Mouse (Mus musculus): ENCODE measurements around the gene Lonp1. TPM values are rescaled to one million over a fixed set of nuclear protein-coding genes. Genes with fewer than 3 reads are reported as not detected.
"Not testable (repeated sequence)": the region's sequence is repeated elsewhere in the genome, so short reads cannot be mapped to it uniquely, and the experiment has no call there.

Lonp1 gene
- polyA plus RNA-seq, 1 experiment from 2014 or later = 56.0 TPM

- H3K9ac ChIP-seq (ENCODE audit: low read length) = peak overlapping the region; percentile 84
- no peak overlapping the region for H3K27ac ChIP-seq (ENCODE audit: low read depth, low read length)
- H3K36me3 ChIP-seq (ENCODE audit: control insufficient read depth, insufficient read depth, low read length) = peaks cover 21% of the 10 kb centered on the region
Measured at GRCm38 (mm10) chr17:56614391-56615135, 12.1 kb downstream of the Lonp1 start.

GRCm38 (mm10) chr17:56613893-56614292 lies 12.8 kb downstream of the Lonp1 start:
- peak overlapping the region; percentile 80 for H3K4me3 ChIP-seq (ENCODE audit: low read depth, low read length)
- peak overlapping the region; percentile 88 for H3K27ac ChIP-seq (ENCODE audit: low read depth, low read length)
- not testable (repeated sequence) for H3K27me3 ChIP-seq (ENCODE audit: control insufficient read depth, insufficient read depth, low read length); DNase-seq (ENCODE audit: low spot score); ATAC-seq (ENCODE audit: insufficient read depth, low FRiP score, low TSS enrichment); H3K9me3 ChIP-seq (ENCODE audit: control insufficient read depth, low read length); H3K4me1 ChIP-seq (ENCODE audit: control insufficient read depth, insufficient read depth, low read length)
- peak overlapping the region; percentile 84 for H3K9ac ChIP-seq (ENCODE audit: low read length)
- under 1% methylated on average over 26 of the region's 26 CpGs for WGBS
- peak overlapping the region; percentile 93 for H3K4me2 ChIP-seq (ENCODE audit: low read depth)
- H3K36me3 ChIP-seq (ENCODE audit: control insufficient read depth, insufficient read depth, low read length) = peaks cover 17% of the 10 kb centered on the region

More at GRCm38 (mm10) chr17:56614391-56615135, 12.1 kb downstream of the Lonp1 start:
- H3K4me1 ChIP-seq (ENCODE audit: control insufficient read depth, insufficient read depth, low read length) = peaks cover 7% of the 10 kb centered on the region
- ATAC-seq (ENCODE audit: insufficient read depth, low FRiP score, low TSS enrichment) = no peak
- no peak for DNase-seq (ENCODE audit: low spot score)
- H3K27me3 ChIP-seq (ENCODE audit: control insufficient read depth, insufficient read depth, low read length) = no peaks in the 10 kb centered on the region
- WGBS = 40% methylated on average over 14 of the region's 14 CpGs
- H3K4me3 ChIP-seq (ENCODE audit: low read depth, low read length) = peak overlapping the region; percentile 80
- peak overlapping the region; percentile 93 for H3K4me2 ChIP-seq (ENCODE audit: low read depth)
- H3K9me3 ChIP-seq (ENCODE audit: control insufficient read depth, low read length) = no peaks in the 10 kb centered on the region

GRCm38 (mm10) chr17:56613236-56613844 lies 13.3 kb downstream of the Lonp1 start, which contains the start of gene Rpl36:
Gene Rpl36 (plus strand): TSS chr17:56613416.
- H3K9ac ChIP-seq (ENCODE audit: low read length) = peak within 1 kb of the TSS; percentile 84
- no peaks in the 10 kb centered on the region for H3K27me3 ChIP-seq (ENCODE audit: control insufficient read depth, insufficient read depth, low read length)
- peaks cover 11% of the 10 kb centered on the region for H3K4me1 ChIP-seq (ENCODE audit: control insufficient read depth, insufficient read depth, low read length)
- ATAC-seq (ENCODE audit: insufficient read depth, low FRiP score, low TSS enrichment) = peak; percentile 36; the same call in 1 of the 2 replicates
- WGBS = under 1% methylated on average over 52 of the region's 52 CpGs
- H3K9me3 ChIP-seq (ENCODE audit: control insufficient read depth, low read length) = no peaks in the 10 kb centered on the region
- peak; percentile 95 for DNase-seq (ENCODE audit: low spot score)
- peaks cover 14% of the 10 kb centered on the region for H3K36me3 ChIP-seq (ENCODE audit: control insufficient read depth, insufficient read depth, low read length)
- H3K27ac ChIP-seq (ENCODE audit: low read depth, low read length) = peak within 1 kb of the TSS; percentile 88
- peak within 1 kb of the TSS; percentile 80 for H3K4me3 ChIP-seq (ENCODE audit: low read depth, low read length)
- peak within 1 kb of the TSS; percentile 93 for H3K4me2 ChIP-seq (ENCODE audit: low read depth)

GRCm38 (mm10) chr17:56612565-56612939 lies 14.1 kb downstream of the Lonp1 start:
- H3K27me3 ChIP-seq (ENCODE audit: control insufficient read depth, insufficient read depth, low read length); DNase-seq (ENCODE audit: low spot score); H3K4me2 ChIP-seq (ENCODE audit: low read depth); H3K9ac ChIP-seq (ENCODE audit: low read length); H3K27ac ChIP-seq (ENCODE audit: low read depth, low read length); H3K4me3 ChIP-seq (ENCODE audit: low read depth, low read length); ATAC-seq (ENCODE audit: insufficient read depth, low FRiP score, low TSS enrichment); H3K9me3 ChIP-seq (ENCODE audit: control insufficient read depth, low read length): not testable (repeated sequence)
- Histone ChIP-seq H3K4me1 (ENCODE audit: control insufficient read depth, insufficient read depth, low read length) (peaks cover 12% of the 10 kb centered on the region), H3K36me3 (ENCODE audit: control insufficient read depth, insufficient read depth, low read length) (peaks cover 11% of the 10 kb centered on the region; the same call in 1 of the 2 replicates)
- 83% methylated on average over 10 of the region's 10 CpGs for WGBS

GRCm38 (mm10) chr17:56611861-56612564 lies 14.7 kb downstream of the Lonp1 start:
- H3K27ac ChIP-seq (ENCODE audit: low read depth, low read length) = no peak overlapping the region
- H3K9me3 ChIP-seq (ENCODE audit: control insufficient read depth, low read length) = no peaks in the 10 kb centered on the region
- H3K27me3 ChIP-seq (ENCODE audit: control insufficient read depth, insufficient read depth, low read length) = no peaks in the 10 kb centered on the region
- H3K36me3 ChIP-seq (ENCODE audit: control insufficient read depth, insufficient read depth, low read length) = peaks cover 12% of the 10 kb centered on the region; the same call in 1 of the 2 replicates
- H3K9ac ChIP-seq (ENCODE audit: low read length) = no peak overlapping the region
- peak; percentile 45 for DNase-seq (ENCODE audit: low spot score)
- peak overlapping the region; percentile 6; the same call in 1 of the 2 replicates for H3K4me3 ChIP-seq (ENCODE audit: low read depth, low read length)
- WGBS = 13% methylated on average over 14 of the region's 14 CpGs
- 0 out of 2 replicates have a peak overlapping the region, but pooled peaks have one; percentile 20 for H3K4me2 ChIP-seq (ENCODE audit: low read depth)
- peaks cover 12% of the 10 kb centered on the region for H3K4me1 ChIP-seq (ENCODE audit: control insufficient read depth, insufficient read depth, low read length)
- ATAC-seq (ENCODE audit: insufficient read depth, low FRiP score, low TSS enrichment) = no peak

- H3K4me1 ChIP-seq (ENCODE audit: control insufficient read depth, insufficient read depth, low read length) = peaks cover 12% of the 10 kb centered on the region
- H3K4me3 ChIP-seq (ENCODE audit: low read depth, low read length) = no peak overlapping the region
- no peaks in the 10 kb centered on the region for H3K27me3 ChIP-seq (ENCODE audit: control insufficient read depth, insufficient read depth, low read length)
- no peaks in the 10 kb centered on the region for H3K9me3 ChIP-seq (ENCODE audit: control insufficient read depth, low read length)
- no peak for ATAC-seq (ENCODE audit: insufficient read depth, low FRiP score, low TSS enrichment)
- no peak overlapping the region for H3K9ac ChIP-seq (ENCODE audit: low read length)
- no peak overlapping the region for H3K27ac ChIP-seq (ENCODE audit: low read depth, low read length)
- peaks cover 15% of the 10 kb centered on the region for H3K36me3 ChIP-seq (ENCODE audit: control insufficient read depth, insufficient read depth, low read length)
- DNase-seq (ENCODE audit: low spot score) = no peak
- WGBS = 69% methylated on average over 2 of the region's 2 CpGs
- H3K4me2 ChIP-seq (ENCODE audit: low read depth) = no peak overlapping the region
Measured at GRCm38 (mm10) chr17:56611323-56611722, 15.4 kb downstream of the Lonp1 start.

- Histone ChIP-seq H3K9me3 (ENCODE audit: control insufficient read depth, low read length) (no peaks in the 10 kb centered on the region), H3K4me2 (ENCODE audit: low read depth) (peak within 1 kb of the TSS; percentile 65), H3K9ac (ENCODE audit: low read length) (peak within 1 kb of the TSS; percentile 71), H3K27ac (ENCODE audit: low read depth, low read length) (0 out of 2 replicates have a peak within 1 kb of the TSS, but pooled peaks have one; percentile 49), H3K36me3 (ENCODE audit: control insufficient read depth, insufficient read depth, low read length) (peaks cover 22% of the 10 kb centered on the region), H3K27me3 (ENCODE audit: control insufficient read depth, insufficient read depth, low read length) (no peaks in the 10 kb centered on the region), H3K4me1 (ENCODE audit: control insufficient read depth, insufficient read depth, low read length) (peaks cover 11% of the 10 kb centered on the region), H3K4me3 (ENCODE audit: low read depth, low read length) (peak within 1 kb of the TSS; percentile 47)
- ATAC-seq (ENCODE audit: insufficient read depth, low FRiP score, low TSS enrichment) (peak; percentile 81), DNase-seq (ENCODE audit: low spot score) (peak; percentile 94)
- under 1% methylated on average over 44 of the region's 44 CpGs for WGBS
Measured at GRCm38 (mm10) chr17:56609452-56610171, 17.1 kb downstream of the Lonp1 start, which contains the start of gene 2410015M20Rik. Gene 2410015M20Rik (minus strand): TSS chr17:56609771.

- ATAC-seq (ENCODE audit: insufficient read depth, low FRiP score, low TSS enrichment) (no peak), DNase-seq (ENCODE audit: low spot score) (no peak)
- peaks cover 6% of the 10 kb centered on the region; the same call in 1 of the 2 replicates for H3K4me1 ChIP-seq (ENCODE audit: control insufficient read depth, insufficient read depth, low read length)
- peak overlapping the region; percentile 47 for H3K4me3 ChIP-seq (ENCODE audit: low read depth, low read length)
- no peaks in the 10 kb centered on the region for H3K9me3 ChIP-seq (ENCODE audit: control insufficient read depth, low read length)
- H3K4me2 ChIP-seq (ENCODE audit: low read depth) = peak overlapping the region; percentile 65
- WGBS = 55% methylated on average over 5 of the region's 5 CpGs
- no peak overlapping the region for H3K27ac ChIP-seq (ENCODE audit: low read depth, low read length)
- no peaks in the 10 kb centered on the region for H3K27me3 ChIP-seq (ENCODE audit: control insufficient read depth, insufficient read depth, low read length)
- H3K36me3 ChIP-seq (ENCODE audit: control insufficient read depth, insufficient read depth, low read length) = peaks cover 29% of the 10 kb centered on the region
- H3K9ac ChIP-seq (ENCODE audit: low read length) = peak overlapping the region; percentile 71
Measured at GRCm38 (mm10) chr17:56608699-56609098, 18.0 kb downstream of the Lonp1 start.

Measured in neural tube, embryonic 11.5 days (tissue).